Mouse (Mus musculus) gastrocnemius, postnatal 25 days (tissue): ENCODE measurements around the gene Sox3. TPM values are rescaled to one million over a fixed set of nuclear protein-coding genes. Genes with fewer than 3 reads are reported as not detected.

Experiments
- DNase-seq: peaks from one replicate; pipeline ENCODE4 v3.0.0; 2022
- long read RNA-seq, 2 experiments: library from polyadenylated mRNA; stranded (forward); transcript quantifications; one replicate each; pipeline ENCODE4 v2.0.0; 2021
- total RNA-seq, 2 experiments: library from RNA; stranded (reverse); gene quantifications; 1 replicate in 1 of 2; 2 replicates in 1 of 2; pipeline ENCODE4 v1.2.3; 2021

Sox3 gene
- not detected for total RNA-seq
- long read RNA-seq, experiment 1, result 0 reads
- long read RNA-seq, experiment 2, result 0 reads

GRCm38 (mm10) chrX:60892801-60893681, at the start of gene Sox3:
Sox3 (minus strand) TSS chrX:60893430.
- DNase-seq, result no peak

- no peak for DNase-seq
These were observed 47.0 kb upstream of the Sox3 start for GRCm38 (mm10) chrX:60940225-60940624.

GRCm38 (mm10) chrX:60899546-60899945, 6.3 kb upstream of the Sox3 start:
- DNase-seq, result no peak

GRCm38 (mm10) chrX:60898641-60899040, 5.4 kb upstream of the Sox3 start:
- no peak for DNase-seq

- DNase-seq, result no peak
These were observed 3.1 kb upstream of the Sox3 start for GRCm38 (mm10) chrX:60896296-60896695.

GRCm38 (mm10) chrX:60895416-60895815, 2.2 kb upstream of the Sox3 start:
- DNase-seq, result no peak

- no peak for DNase-seq
These were observed 702 bp upstream of the Sox3 start for GRCm38 (mm10) chrX:60893720-60894543.

GRCm38 (mm10) chrX:60892098-60892800, 981 bp downstream of the Sox3 start:
- DNase-seq, result no peak

GRCm38 (mm10) chrX:60891329-60892095, 1.7 kb downstream of the Sox3 start:
- no peak for DNase-seq

GRCm38 (mm10) chrX:60890651-60891050, 2.6 kb downstream of the Sox3 start:
- no peak for DNase-seq

GRCm38 (mm10) chrX:60889956-60890485, 3.2 kb downstream of the Sox3 start:
- DNase-seq, result no peak
